Mouse (Mus musculus) neural tube, embryonic 15.5 days (tissue): Measurements from ENCODE around the gene Dpysl5. TPM values are rescaled to one million over a fixed set of nuclear protein-coding genes. Genes with fewer than 3 reads are reported as not detected.

Experiments used
- ATAC-seq: fragments of 200-750 bp; cut with Nextera tagmentation; 2 replicates; pipeline ENCODE4 v1.8.0; 2017; ENCODE audit warnings: mild to moderate bottlenecking, moderate TSS enrichment, moderate library complexity; ENCODE audit not compliant: low FRiP score
- H3K27ac ChIP-seq: fragments of 300-500 bp; sonication (generic); replicated peaks from 2 replicates; pipeline ENCODE4 v1.5.1; 2015; ENCODE audit warnings: mild to moderate bottlenecking, inconsistent platforms
- H3K27me3 ChIP-seq: fragments of 300-500 bp; sonication (generic); replicated peaks from 2 replicates; pipeline ENCODE4 v1.6.1; 2015; ENCODE audit warnings: inconsistent platforms
- H3K36me3 ChIP-seq: fragments of 300-500 bp; sonication (generic); 2 replicates; pipeline ENCODE4 v1.6.1; 2015; ENCODE audit warnings: inconsistent platforms
- H3K4me1 ChIP-seq: fragments of 300-500 bp; sonication (generic); 2 replicates; pipeline ENCODE4 v1.6.1; 2015; ENCODE audit warnings: inconsistent platforms
- H3K4me2 ChIP-seq: fragments of 300-500 bp; sonication (generic); 2 replicates; pipeline ENCODE4 v1.6.1; 2015; ENCODE audit warnings: inconsistent platforms, mild to moderate bottlenecking, moderate library complexity
- H3K4me3 ChIP-seq: fragments of 300-500 bp; sonication (generic); replicated peaks from 2 replicates; pipeline ENCODE4 v1.5.1; 2015; ENCODE audit warnings: mild to moderate bottlenecking, inconsistent platforms
- H3K9ac ChIP-seq: fragments of 300-500 bp; sonication (generic); replicated peaks from 2 replicates; pipeline ENCODE4 v1.6.1; 2015; ENCODE audit warnings: mild to moderate bottlenecking, inconsistent platforms
- H3K9me3 ChIP-seq: fragments of 300-500 bp; sonication (generic); replicated peaks from 2 replicates; pipeline ENCODE4 v1.6.1; 2016; ENCODE audit warnings: inconsistent platforms
- WGBS: fragments of 180-500 bp; shearing (Covaris S2); methylation state at CpG from one replicate; pipeline ENCODE4 v1.1.7; 2015; ENCODE audit warnings: mixed read lengths; 5-methylcytosine and 5-hydroxymethylcytosine counted together
- polyA plus RNA-seq: library from polyadenylated mRNA; unstranded; fragments of >200 nt; fragmentation: Nextera tagmentation; extraction: Ambion mirVana; gene quantifications from 2 replicates; pipeline ENCODE4 v1.2.1, GENCODE M21; 2015

Gene Dpysl5
- 152 and 175 TPM in 2 replicates for polyA plus RNA-seq

DNA sequence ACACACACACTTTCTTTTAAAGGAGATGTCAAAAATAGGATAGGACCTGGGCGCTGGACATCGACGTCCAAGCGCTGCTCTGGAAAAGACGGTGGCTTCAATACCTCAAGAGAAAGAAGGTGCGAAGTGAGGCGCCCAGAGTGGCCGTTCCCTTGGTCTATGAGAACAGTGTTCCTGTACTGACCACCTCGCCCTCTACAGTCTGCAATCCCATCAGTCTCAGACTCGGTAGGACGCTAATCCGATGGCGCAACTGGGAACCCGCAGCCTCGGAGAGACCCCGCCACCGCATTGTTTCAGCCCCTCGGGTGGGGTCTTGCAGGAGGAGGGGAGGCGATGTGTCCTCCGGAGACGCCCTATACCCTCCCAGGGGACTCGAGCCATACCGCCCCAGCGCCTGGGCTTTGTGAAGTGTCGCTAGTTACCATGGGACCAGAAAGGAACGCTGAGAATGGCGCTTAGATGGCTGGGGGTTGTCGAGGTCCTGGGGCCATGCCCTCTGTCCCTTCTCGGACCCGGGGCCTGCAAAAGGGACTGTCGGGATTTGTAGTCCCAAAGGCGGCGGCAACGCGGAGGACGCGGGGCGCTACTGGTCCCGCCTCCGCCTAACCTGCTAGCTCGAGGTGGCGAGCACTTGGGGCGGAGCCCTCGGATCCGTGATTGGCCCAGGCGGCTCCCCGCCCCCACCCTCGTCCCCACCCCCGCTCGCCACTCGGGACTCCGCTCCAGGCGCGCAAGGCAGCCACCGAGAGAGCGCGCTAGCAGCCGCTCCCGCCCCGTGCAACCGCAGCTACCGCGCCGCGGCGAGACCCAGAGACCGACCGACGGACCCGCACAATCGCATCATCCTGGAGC, at the start of gene Dpysl5:
TSS of gene Dpysl5 (plus strand) at position 418 of the 855 bp plus-strand sequence.
- H3K27me3 ChIP-seq, result no peaks in the 10 kb centered on the region
- peak; percentile 92 for ATAC-seq
- no peaks in the 10 kb centered on the region; the same call in 1 of the 2 replicates for H3K36me3 ChIP-seq
- WGBS, result under 1% methylated on average over 70 of the region's 71 CpGs
- peak within 1 kb of the TSS; percentile 94 for H3K27ac ChIP-seq
- peaks cover 44% of the 10 kb centered on the region for H3K4me1 ChIP-seq
- H3K4me3 ChIP-seq, result peak within 1 kb of the TSS; percentile 75
- peak within 1 kb of the TSS; percentile 85 for H3K4me2 ChIP-seq
- peak within 1 kb of the TSS; percentile 86 for H3K9ac ChIP-seq
- H3K9me3 ChIP-seq, result no peaks in the 10 kb centered on the region

DNA sequence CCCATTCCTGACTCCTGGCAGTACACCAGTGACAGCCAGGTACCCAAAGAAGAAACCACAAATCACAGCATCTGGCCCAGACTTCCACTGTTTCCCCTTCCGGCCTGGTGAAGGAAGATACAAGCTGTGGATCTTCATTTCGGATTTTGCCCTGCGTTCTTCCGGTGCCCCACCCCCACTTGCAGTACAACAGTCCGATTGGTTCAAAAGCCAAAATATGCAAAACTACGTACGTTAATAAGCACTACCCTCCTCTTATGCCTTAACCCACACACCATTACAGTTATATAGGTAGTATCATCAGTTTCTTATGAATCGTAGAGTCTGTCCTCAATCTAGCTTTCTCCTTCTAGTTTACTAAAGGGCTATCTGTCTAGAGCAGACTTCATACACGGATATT, 46.0 kb upstream of the Dpysl5 start:
- Histone ChIP-seq H3K36me3 (no peaks in the 10 kb centered on the region), H3K9me3 (no peaks in the 10 kb centered on the region), H3K27me3 (no peaks in the 10 kb centered on the region), H3K4me3 (no peak overlapping the region), H3K27ac (no peak overlapping the region), H3K9ac (no peak overlapping the region), H3K4me2 (no peak overlapping the region), H3K4me1 (peaks cover 10% of the 10 kb centered on the region)
- ATAC-seq, result no peak
- WGBS, result 93% methylated on average over 9 of the region's 9 CpGs

DNA sequence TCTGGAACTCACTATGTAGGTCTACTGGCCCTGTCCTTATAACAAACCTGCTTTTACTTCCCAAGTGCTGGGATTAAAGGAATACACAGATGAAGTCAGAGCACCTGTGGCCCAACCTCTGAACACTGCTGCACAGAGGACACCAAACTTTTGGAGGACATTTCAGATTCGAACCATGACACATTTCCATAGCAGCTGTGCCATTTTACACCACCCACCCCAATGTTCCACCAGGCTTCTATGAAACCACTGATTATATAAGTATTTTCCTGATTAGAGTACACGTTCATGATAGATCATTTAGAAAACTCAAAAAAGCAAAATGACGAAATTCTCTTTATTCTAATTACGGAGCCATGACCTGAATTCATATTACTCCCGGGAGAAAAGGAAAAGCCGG, 45.4 kb upstream of the Dpysl5 start:
- peak overlapping the region; percentile 49 for H3K9ac ChIP-seq

DNA sequence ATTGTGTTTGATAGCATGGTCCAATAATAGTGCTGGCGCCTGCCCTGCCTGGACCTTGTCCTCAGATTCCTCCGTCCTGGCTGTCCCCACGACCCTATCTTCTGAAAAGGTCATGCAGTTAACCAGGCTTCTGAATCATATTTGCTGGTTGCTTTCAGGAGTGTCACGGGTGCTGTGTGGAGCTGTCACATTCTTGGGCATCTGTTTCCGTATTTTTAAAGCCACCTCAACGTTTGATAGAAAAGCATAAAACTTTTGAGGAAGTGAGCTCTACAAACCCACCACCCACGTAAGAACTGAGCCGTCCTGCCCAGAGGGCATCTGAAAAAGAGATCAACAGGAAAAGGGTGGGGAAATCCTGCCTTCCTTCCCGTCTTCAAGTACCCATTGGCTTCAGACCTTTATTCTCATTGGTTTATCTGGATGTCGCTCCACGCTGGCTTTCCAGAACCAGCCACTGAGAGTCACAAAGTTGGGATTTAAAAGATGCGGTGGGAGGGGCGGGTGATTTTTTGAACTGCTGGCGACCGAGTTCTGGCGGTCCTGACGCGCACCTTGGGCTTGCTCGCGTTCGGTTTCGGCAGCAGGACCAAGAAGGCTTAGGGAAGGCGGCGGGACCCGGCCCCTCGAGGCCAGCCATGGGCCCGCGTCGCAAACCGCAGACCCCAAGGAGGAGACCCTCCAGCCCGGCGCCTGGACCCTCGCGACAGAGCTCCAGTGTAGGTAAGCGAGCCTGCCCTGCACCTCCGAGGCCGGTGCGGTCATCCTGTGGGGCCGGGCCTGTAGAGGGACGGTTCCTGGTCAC, 44.8 kb upstream of the Dpysl5 start, which contains the start of gene Cenpa:
TSS of gene Cenpa (plus strand) at position 387 of the 805 bp plus-strand sequence.
- under 1% methylated on average over 40 of the region's 40 CpGs for WGBS
- peak within 1 kb of the TSS; percentile 95 for H3K4me2 ChIP-seq
- peak within 1 kb of the TSS; percentile 73 for H3K27ac ChIP-seq
- H3K4me1 ChIP-seq, result peaks cover 10% of the 10 kb centered on the region
- H3K36me3 ChIP-seq, result no peaks in the 10 kb centered on the region
- peak within 1 kb of the TSS; percentile 68 for H3K9ac ChIP-seq
- peak within 1 kb of the TSS; percentile 81 for H3K4me3 ChIP-seq
- H3K27me3 ChIP-seq, result no peaks in the 10 kb centered on the region
- peak; percentile 96 for ATAC-seq
- H3K9me3 ChIP-seq, result no peaks in the 10 kb centered on the region

More for the DNA sequence above, 45.4 kb upstream of the Dpysl5 start:
- no peaks in the 10 kb centered on the region for H3K9me3 ChIP-seq
- no peaks in the 10 kb centered on the region for H3K27me3 ChIP-seq
- no peak for ATAC-seq
- peaks cover 10% of the 10 kb centered on the region for H3K4me1 ChIP-seq
- peak overlapping the region; percentile 95 for H3K4me2 ChIP-seq
- H3K4me3 ChIP-seq, result peak overlapping the region; percentile 81
- WGBS, result 60% methylated on average over 6 of the region's 6 CpGs
- no peaks in the 10 kb centered on the region for H3K36me3 ChIP-seq
- peak overlapping the region; percentile 73 for H3K27ac ChIP-seq

DNA sequence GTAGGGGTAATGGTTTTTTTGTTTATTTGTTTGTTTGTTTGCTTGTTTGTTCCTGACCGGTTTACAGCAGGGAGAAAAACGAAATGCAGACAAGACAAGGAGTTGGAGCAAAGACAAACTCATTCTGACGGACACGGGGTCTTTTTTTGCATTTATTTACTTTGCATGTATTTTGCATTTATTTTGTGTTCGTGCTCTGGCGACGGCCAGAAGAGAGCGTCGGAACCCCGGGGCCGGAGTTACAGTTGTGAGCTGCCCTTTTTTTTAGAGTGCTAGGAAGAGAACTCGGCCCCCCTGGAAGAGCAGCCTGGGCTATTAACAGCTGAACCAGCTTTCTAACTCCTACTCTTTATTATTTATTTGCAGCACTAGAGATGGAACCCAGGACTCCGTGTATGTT, 44.1 kb upstream of the Dpysl5 start:
- H3K9me3 ChIP-seq, result no peaks in the 10 kb centered on the region
- peak overlapping the region; percentile 95 for H3K4me2 ChIP-seq
- H3K9ac ChIP-seq, result peak overlapping the region; percentile 68
- H3K36me3 ChIP-seq, result no peaks in the 10 kb centered on the region
- peaks cover 10% of the 10 kb centered on the region for H3K4me1 ChIP-seq
- no peaks in the 10 kb centered on the region for H3K27me3 ChIP-seq
- H3K27ac ChIP-seq, result no peak overlapping the region
- 0% methylated on average over 13 of the region's 13 CpGs for WGBS
- peak overlapping the region; percentile 81 for H3K4me3 ChIP-seq
- ATAC-seq, result no peak

DNA sequence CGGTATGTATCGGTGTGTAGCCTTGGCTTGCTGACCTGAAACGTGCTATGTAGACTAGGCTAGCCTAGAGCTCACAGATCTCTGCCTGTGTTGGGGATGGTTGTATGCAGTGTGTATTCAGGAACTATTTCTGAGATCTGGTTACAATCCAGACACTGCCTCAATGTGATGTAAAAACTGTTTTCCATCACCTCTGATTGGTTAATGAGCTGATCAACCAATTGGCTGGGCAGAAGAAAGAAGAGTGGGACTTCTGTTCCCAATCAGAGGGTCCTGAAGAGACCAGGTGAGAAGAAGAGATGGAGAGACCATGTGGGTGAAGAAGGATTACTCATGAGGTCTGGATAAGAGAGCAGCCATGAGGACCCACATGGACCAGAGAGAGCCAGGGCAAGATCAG, 43.7 kb upstream of the Dpysl5 start:
- WGBS, result 9% methylated on average over 3 of the region's 3 CpGs
- no peak for ATAC-seq
- H3K4me2 ChIP-seq, result peak overlapping the region; percentile 95
- H3K9me3 ChIP-seq, result no peaks in the 10 kb centered on the region
- peak overlapping the region; percentile 81 for H3K4me3 ChIP-seq
- no peaks in the 10 kb centered on the region for H3K36me3 ChIP-seq
- H3K4me1 ChIP-seq, result peaks cover 10% of the 10 kb centered on the region
- H3K27me3 ChIP-seq, result no peaks in the 10 kb centered on the region
- no peak overlapping the region for H3K27ac ChIP-seq
- peak overlapping the region; percentile 68; the same call in 1 of the 2 replicates for H3K9ac ChIP-seq

DNA sequence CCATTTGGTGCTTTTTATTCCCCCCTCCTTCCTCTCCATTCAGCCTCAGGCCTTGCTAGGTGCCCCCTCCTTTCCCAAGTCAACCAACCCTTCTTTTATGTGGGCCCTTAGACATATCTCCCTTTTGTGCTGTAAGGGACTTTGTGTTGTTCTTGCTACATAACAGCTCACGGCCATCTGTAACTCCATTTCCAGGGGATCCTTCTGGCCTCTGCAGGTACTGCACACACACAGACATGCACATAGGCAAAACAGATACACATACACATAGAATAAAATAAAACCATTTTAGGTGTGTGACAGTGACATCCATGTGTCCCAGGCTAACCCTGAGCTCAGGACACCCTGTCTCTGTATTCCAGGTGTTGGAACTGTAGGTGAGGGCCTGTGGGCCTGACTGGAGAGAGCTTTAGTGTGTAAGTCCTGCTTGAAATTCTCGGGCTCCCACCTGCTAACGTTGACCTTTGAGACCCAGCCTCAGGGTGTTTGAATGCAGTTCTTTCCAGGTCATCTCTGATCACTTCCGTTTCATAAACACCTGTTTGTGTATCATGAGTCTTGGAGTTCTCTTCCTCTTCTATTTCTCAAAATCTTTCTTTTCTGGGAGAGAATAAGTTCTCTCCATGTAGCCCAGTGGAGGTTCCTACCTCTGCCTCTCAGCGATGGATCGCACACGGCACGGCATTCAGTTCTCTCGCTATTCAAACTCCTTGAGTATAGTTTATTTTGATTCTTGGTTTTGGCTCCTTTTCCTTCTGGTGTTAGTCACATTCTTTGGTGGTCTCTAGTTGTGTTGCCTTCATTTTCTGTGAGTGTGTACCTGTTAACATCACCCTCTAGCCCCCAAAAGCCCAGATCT, 42.5 kb upstream of the Dpysl5 start:
- H3K9me3 ChIP-seq, result no peaks in the 10 kb centered on the region
- no peaks in the 10 kb centered on the region for H3K27me3 ChIP-seq
- no peak overlapping the region for H3K4me3 ChIP-seq
- WGBS, result 95% methylated on average over 9 of the region's 9 CpGs
- no peak overlapping the region for H3K4me2 ChIP-seq
- H3K4me1 ChIP-seq, result peaks cover 10% of the 10 kb centered on the region
- H3K36me3 ChIP-seq, result no peaks in the 10 kb centered on the region
- H3K27ac ChIP-seq, result no peak overlapping the region
- no peak overlapping the region for H3K9ac ChIP-seq
- ATAC-seq, result no peak

DNA sequence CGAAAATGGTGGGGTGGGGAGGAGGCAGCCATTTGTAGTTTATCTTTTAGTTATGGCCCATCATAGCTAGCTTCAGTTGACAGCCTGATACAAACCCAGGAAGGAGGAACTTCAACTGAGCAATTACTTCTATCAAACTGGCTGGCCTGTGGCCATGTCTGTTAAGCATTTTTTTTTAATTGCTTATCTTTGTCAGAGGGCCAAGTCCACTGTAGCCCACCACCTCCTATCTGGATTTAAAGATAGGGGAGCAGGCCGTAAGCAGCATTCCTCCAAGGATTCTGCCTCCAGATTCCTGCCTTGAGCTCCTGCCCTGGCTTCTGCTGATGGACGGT, 41.9 kb upstream of the Dpysl5 start:
- H3K27ac ChIP-seq, result no peak overlapping the region
- 92% methylated on average over 3 of the region's 3 CpGs for WGBS
- peaks cover 10% of the 10 kb centered on the region for H3K4me1 ChIP-seq
- H3K27me3 ChIP-seq, result no peaks in the 10 kb centered on the region
- H3K9me3 ChIP-seq, result no peaks in the 10 kb centered on the region
- no peak for ATAC-seq
- H3K4me2 ChIP-seq, result no peak overlapping the region
- H3K36me3 ChIP-seq, result no peaks in the 10 kb centered on the region
- no peak overlapping the region for H3K4me3 ChIP-seq
- no peak overlapping the region for H3K9ac ChIP-seq

DNA sequence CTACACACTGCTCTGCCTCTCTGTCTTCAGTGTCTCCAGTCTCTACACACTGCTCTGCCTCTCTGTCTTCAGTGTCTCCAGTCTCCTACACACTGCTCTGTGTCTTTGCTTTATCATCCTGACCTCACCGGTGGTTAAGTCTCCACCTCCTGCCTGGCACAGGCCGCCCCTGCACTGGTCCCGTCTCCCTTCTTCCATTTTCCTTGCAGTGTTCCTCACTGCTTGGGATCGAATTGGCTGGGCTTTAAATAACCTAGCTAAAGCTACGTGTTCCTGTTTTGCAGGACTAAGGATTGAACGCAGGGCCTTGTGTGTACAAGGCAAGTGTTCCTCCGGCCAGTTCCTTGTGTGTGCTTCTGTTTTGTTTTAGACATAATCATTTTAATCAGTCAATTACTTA, 41.3 kb upstream of the Dpysl5 start:
- peaks cover 10% of the 10 kb centered on the region for H3K4me1 ChIP-seq
- H3K27me3 ChIP-seq, result no peaks in the 10 kb centered on the region
- no peaks in the 10 kb centered on the region for H3K9me3 ChIP-seq
- H3K27ac ChIP-seq, result no peak overlapping the region
- H3K9ac ChIP-seq, result no peak overlapping the region
- H3K36me3 ChIP-seq, result no peaks in the 10 kb centered on the region
- no peak for ATAC-seq
- no peak overlapping the region for H3K4me2 ChIP-seq
- H3K4me3 ChIP-seq, result no peak overlapping the region
- 95% methylated on average over 7 of the region's 7 CpGs for WGBS

DNA sequence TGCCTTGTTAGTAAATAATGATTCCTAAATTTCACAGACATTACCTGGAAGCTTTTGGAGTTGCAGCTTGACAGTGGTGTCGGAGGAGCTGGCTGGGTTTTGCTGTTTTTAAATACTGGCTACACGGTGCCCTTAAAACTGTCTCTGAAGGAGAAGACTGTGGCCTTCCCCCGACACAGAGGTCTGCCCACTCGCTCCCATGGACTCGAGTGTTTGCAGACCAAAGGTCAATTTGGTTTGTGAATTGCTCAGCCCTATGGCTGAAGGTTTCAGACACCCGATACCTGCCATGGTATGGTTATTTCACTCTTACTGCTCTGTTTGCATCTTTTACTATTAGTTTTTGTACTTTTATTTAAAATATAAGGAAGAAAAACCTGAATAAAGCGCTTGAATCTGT, 37.4 kb upstream of the Dpysl5 start:
- 86% methylated on average over 7 of the region's 7 CpGs for WGBS
- no peak overlapping the region for H3K4me3 ChIP-seq
- no peak for ATAC-seq
- no peaks in the 10 kb centered on the region for H3K9me3 ChIP-seq
- no peaks in the 10 kb centered on the region for H3K36me3 ChIP-seq
- H3K4me1 ChIP-seq, result no peaks in the 10 kb centered on the region
- H3K27ac ChIP-seq, result no peak overlapping the region
- H3K27me3 ChIP-seq, result no peaks in the 10 kb centered on the region
- H3K9ac ChIP-seq, result no peak overlapping the region
- H3K4me2 ChIP-seq, result no peak overlapping the region

DNA sequence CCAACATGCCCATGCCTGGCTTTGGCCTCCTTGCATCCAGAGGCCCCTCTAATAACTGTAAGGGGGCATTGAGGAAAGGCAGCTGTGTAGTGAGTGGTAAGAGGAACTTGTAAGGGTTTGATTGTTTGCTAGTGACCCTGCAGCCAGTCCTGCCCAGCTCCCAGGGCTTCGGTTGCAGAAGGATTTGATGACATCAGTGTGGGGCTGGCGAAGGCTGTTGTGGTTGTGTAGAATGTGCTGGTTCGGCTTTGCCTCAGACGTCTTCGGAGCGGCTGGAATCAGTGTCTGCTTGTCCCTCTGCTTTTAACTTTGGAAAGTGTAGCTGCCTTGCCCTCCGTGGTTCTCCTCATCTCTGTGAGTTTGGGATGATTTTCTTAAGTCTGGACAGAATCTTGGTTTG, 34.6 kb upstream of the Dpysl5 start:
- Histone ChIP-seq H3K4me3 (no peak overlapping the region), H3K9ac (no peak overlapping the region), H3K27me3 (no peaks in the 10 kb centered on the region), H3K9me3 (no peaks in the 10 kb centered on the region), H3K36me3 (no peaks in the 10 kb centered on the region), H3K4me2 (no peak overlapping the region), H3K4me1 (no peaks in the 10 kb centered on the region), H3K27ac (no peak overlapping the region)
- 89% methylated on average over 7 of the region's 7 CpGs for WGBS
- no peak for ATAC-seq
